ENCODE assay signal across 15 mouse cellular contexts in genomic region chr9:65248377-65248690, GRCm38 (mm10). TPM values are rescaled to one million over a fixed set of nuclear protein-coding genes. Genes with fewer than 3 reads are reported as not detected.
DNase-seq lines count a peak whose midpoint lies in the region; ATAC-seq lines count a peak whose summit lies in the region.
"Had no signal": no experiment of that assay in that cellular context is flagged by ENCODE, and none has a peak within 500 bp of the region (broad histone marks: within the 10 kb centered on the region; RNA-seq: fewer than 3 reads in every experiment).

No protein-coding gene starts in this region.

- no peaks in the 10 kb centered on the region for H3K9me3 ChIP-seq in kidney, embryonic 14.5 days (ENCODE audit: control insufficient read depth, low read length)
- H3K9me3 ChIP-seq in limb, embryonic 10.5 days (replicated peaks): no peaks in the 10 kb centered on the region
- H3K9me3 ChIP-seq: neural tube, embryonic 15.5 days; stomach, embryonic 15.5 days had no signal

- H3K4me2 ChIP-seq in kidney, embryonic 14.5 days (replicated peaks; ENCODE audit: low read depth, low read length): no peak overlapping the region
- H3K4me2 ChIP-seq: liver, embryonic 11.5 days; neural tube, embryonic 15.5 days; stomach, embryonic 15.5 days had no signal

- no peak overlapping the region for H3K9ac ChIP-seq in kidney, embryonic 14.5 days (ENCODE audit: low read depth, low read length)
- H3K9ac ChIP-seq: neural tube, embryonic 15.5 days; stomach, embryonic 15.5 days had no signal

- H3K4me1 ChIP-seq in kidney, embryonic 14.5 days (ENCODE audit: control insufficient read depth, insufficient read depth, low read length): peaks cover 20% of the 10 kb centered on the region; the same call in 1 of the 2 replicates
- peaks cover 22% of the 10 kb centered on the region for H3K4me1 ChIP-seq in limb, embryonic 10.5 days
- H3K4me1 ChIP-seq: stomach, embryonic 15.5 days had no signal

- no peaks in the 10 kb centered on the region for H3K27me3 ChIP-seq in kidney, embryonic 14.5 days (ENCODE audit: control insufficient read depth, insufficient read depth, low read length)
- H3K27me3 ChIP-seq in limb, embryonic 10.5 days (ENCODE audit: low read depth, poor library complexity, severe bottlenecking): no peaks in the 10 kb centered on the region
- H3K27me3 ChIP-seq: neural tube, embryonic 15.5 days; stomach, embryonic 15.5 days had no signal

- WGBS in kidney, embryonic 14.5 days: 64% methylated on average over 5 of the region's 5 CpGs
- 92% methylated on average over 5 of the region's 5 CpGs for WGBS in limb, embryonic 10.5 days

- H3K36me3 ChIP-seq in kidney, embryonic 14.5 days (ENCODE audit: control insufficient read depth, insufficient read depth, low read length): no peaks in the 10 kb centered on the region
- no peaks in the 10 kb centered on the region for H3K36me3 ChIP-seq in limb, embryonic 10.5 days
- H3K36me3 ChIP-seq: neural tube, embryonic 15.5 days; stomach, embryonic 15.5 days had no signal

- no peak overlapping the region for H3K4me3 ChIP-seq in kidney, embryonic 14.5 days (ENCODE audit: low read length)
- no peak overlapping the region for H3K4me3 ChIP-seq in limb, embryonic 10.5 days
- H3K4me3 ChIP-seq: erythroblast, embryonic 14.5 days; neural tube, embryonic 15.5 days; stomach, embryonic 15.5 days had no signal

- ATAC-seq in kidney, embryonic 14.5 days (ENCODE audit: low FRiP score, low TSS enrichment): peak; percentile 34; the same call in 1 of the 2 replicates
- ATAC-seq: activated CD4-positive, CD25-positive, alpha-beta regulatory T cell, adult 4 months; CD4-positive, CD25-positive, alpha-beta regulatory T cell, adult 4 months had no signal

- H3K27ac ChIP-seq in kidney, embryonic 14.5 days (ENCODE audit: low read depth, low read length): no peak overlapping the region
- H3K27ac ChIP-seq in limb, embryonic 10.5 days: peak overlapping the region; percentile 28; the same call in 1 of the 2 replicates
- H3K27ac ChIP-seq: neural tube, embryonic 15.5 days; stomach, embryonic 15.5 days had no signal

- DNase-seq in kidney, postnatal 25 days: no peak
- DNase-seq in ovary, postnatal 14 days (ENCODE audit: low spot score): peak; percentile 52
- DNase-seq in ovary, postnatal 36 days (ENCODE audit: low spot score): no peak
- DNase-seq in limb, embryonic 10.5 days (ENCODE audit: low spot score): no peak
- DNase-seq in thymus, postnatal 4 days: peak; percentile 56
- DNase-seq in spleen, postnatal 36 days (ENCODE audit: low spot score in 2 of 2): no peak
- DNase-seq: cerebellum, adult 11-12 months had no signal

RNA-seq across cellular contexts. Expression of gene Cilp, which starts 16.6 kb away (rescaled TPM):
- polyA plus RNA-seq in kidney, embryonic 14.5 days (2014; fragmentation: Nextera tagmentation; extraction: Ambion mirVana): 0.40 and 0.64 TPM in 2 replicates
- polyA plus RNA-seq in limb, embryonic 10.5 days (2016; fragmentation: Nextera tagmentation; extraction: Ambion mirVana): 0.05 and 0.06 TPM in 2 replicates
- polyA plus RNA-seq: activated CD4-positive, CD25-positive, alpha-beta regulatory T cell, adult 4 months; CD4-positive, CD25-positive, alpha-beta regulatory T cell, adult 4 months; erythroblast, embryonic 14.5 days; heart, embryonic 14.5 days had no signal

RNA-seq across cellular contexts. Expression of gene Clpx, which starts 45.7 kb away (rescaled TPM):
- 38.9 and 51.1 TPM in 2 replicates for polyA plus RNA-seq in kidney, embryonic 14.5 days (2014; fragmentation: Nextera tagmentation; extraction: Ambion mirVana)
- 45.5 and 52.7 TPM in 2 replicates for polyA plus RNA-seq in limb, embryonic 10.5 days (2016; fragmentation: Nextera tagmentation; extraction: Ambion mirVana)

RNA-seq across cellular contexts. Expression of gene Parp16, which starts 53.2 kb away (rescaled TPM):
- polyA plus RNA-seq in kidney, embryonic 14.5 days (2014; fragmentation: Nextera tagmentation; extraction: Ambion mirVana): 4.7 and 7.9 TPM in 2 replicates
- 8.7 and 9.0 TPM in 2 replicates for polyA plus RNA-seq in limb, embryonic 10.5 days (2016; fragmentation: Nextera tagmentation; extraction: Ambion mirVana)

Comparison
In these comparisons a context has a peak if more than half of its experiments do, and no peak if none do; other contexts are left out.
1. DNase-seq: peak in ovary, postnatal 14 days (single experiment) and thymus, postnatal 4 days (single experiment); none in kidney, postnatal 25 days (0 of 2), ovary, postnatal 36 days (single experiment), limb, embryonic 10.5 days (single experiment) and spleen, postnatal 36 days (0 of 2).